Mouse (Mus musculus) liver, embryonic 11.5 days (tissue): Measurements from ENCODE around the gene Ggcx. TPM values are rescaled to one million over a fixed set of nuclear protein-coding genes. Genes with fewer than 3 reads are reported as not detected.
"Not testable (repeated sequence)": the region's sequence is repeated elsewhere in the genome, so short reads cannot be mapped to it uniquely, and the experiment has no call there.

Experiments used
- ATAC-seq: fragments of 200-750 bp; cut with Nextera tagmentation; replicated peaks from 2 replicates; pipeline ENCODE4 v1.8.0; 2017; ENCODE audit warnings: moderate number of reproducible peaks, mild to moderate bottlenecking, moderate TSS enrichment, moderate library complexity; ENCODE audit not compliant: low FRiP score
- DNase-seq: peaks from one replicate; pipeline ENCODE4 v3.0.0-alpha.2; 2017; ENCODE audit warnings: low spot score
- H3K27ac ChIP-seq: fragments of 300-500 bp; sonication (generic); 2 replicates; pipeline ENCODE4 v1.5.1; 2014; ENCODE audit warnings: mild to moderate bottlenecking, low read depth, low read length, control low read depth
- H3K27me3 ChIP-seq: fragments of 300-500 bp; sonication (generic); replicated peaks from 2 replicates; pipeline ENCODE4 v1.6.1; 2014; ENCODE audit warnings: low read length, mixed read lengths; ENCODE audit not compliant: control insufficient read depth, insufficient read depth
- H3K36me3 ChIP-seq: fragments of 300-500 bp; sonication (generic); 2 replicates; pipeline ENCODE4 v1.6.1; 2014; ENCODE audit warnings: mild to moderate bottlenecking, low read length, moderate library complexity, mixed read lengths; ENCODE audit not compliant: control insufficient read depth, insufficient read depth
- H3K4me1 ChIP-seq: fragments of 300-500 bp; sonication (generic); replicated peaks from 2 replicates; pipeline ENCODE4 v1.6.1; 2014; ENCODE audit warnings: low read length, mixed read lengths; ENCODE audit not compliant: control insufficient read depth, insufficient read depth
- H3K4me2 ChIP-seq: fragments of 300-500 bp; sonication (generic); 2 replicates; pipeline ENCODE4 v1.6.1; 2014; ENCODE audit warnings: mild to moderate bottlenecking, control low read depth, moderate library complexity
- H3K4me3 ChIP-seq: fragments of 300-500 bp; sonication (generic); 2 replicates; pipeline ENCODE4 v1.5.1; 2014; ENCODE audit warnings: low read depth, low read length, control low read depth
- H3K9ac ChIP-seq: fragments of 300-500 bp; sonication (generic); 2 replicates; pipeline ENCODE4 v1.6.1; 2014; ENCODE audit warnings: low read depth, low read length, control low read depth
- H3K9me3 ChIP-seq: fragments of 300-500 bp; sonication (generic); 2 replicates; pipeline ENCODE4 v1.6.1; 2016; ENCODE audit warnings: low read length, inconsistent platforms, mixed read lengths; ENCODE audit not compliant: control insufficient read depth
- WGBS: fragments of 180-500 bp; shearing (Covaris S2); extraction: QIAGEN DNeasy Blood & Tissue Kit; methylation state at CpG from one replicate; pipeline ENCODE4 v1.1.7; 2014; 5-methylcytosine and 5-hydroxymethylcytosine counted together
- polyA plus RNA-seq: library from polyadenylated mRNA; unstranded; fragments of >200 nt; fragmentation: Nextera tagmentation; extraction: Ambion mirVana; gene quantifications from 2 replicates; pipeline ENCODE4 v1.2.1, GENCODE M21; 2014

The Ggcx gene
- polyA plus RNA-seq, 1 experiment from 2014 or later: 26.9 TPM

DNA sequence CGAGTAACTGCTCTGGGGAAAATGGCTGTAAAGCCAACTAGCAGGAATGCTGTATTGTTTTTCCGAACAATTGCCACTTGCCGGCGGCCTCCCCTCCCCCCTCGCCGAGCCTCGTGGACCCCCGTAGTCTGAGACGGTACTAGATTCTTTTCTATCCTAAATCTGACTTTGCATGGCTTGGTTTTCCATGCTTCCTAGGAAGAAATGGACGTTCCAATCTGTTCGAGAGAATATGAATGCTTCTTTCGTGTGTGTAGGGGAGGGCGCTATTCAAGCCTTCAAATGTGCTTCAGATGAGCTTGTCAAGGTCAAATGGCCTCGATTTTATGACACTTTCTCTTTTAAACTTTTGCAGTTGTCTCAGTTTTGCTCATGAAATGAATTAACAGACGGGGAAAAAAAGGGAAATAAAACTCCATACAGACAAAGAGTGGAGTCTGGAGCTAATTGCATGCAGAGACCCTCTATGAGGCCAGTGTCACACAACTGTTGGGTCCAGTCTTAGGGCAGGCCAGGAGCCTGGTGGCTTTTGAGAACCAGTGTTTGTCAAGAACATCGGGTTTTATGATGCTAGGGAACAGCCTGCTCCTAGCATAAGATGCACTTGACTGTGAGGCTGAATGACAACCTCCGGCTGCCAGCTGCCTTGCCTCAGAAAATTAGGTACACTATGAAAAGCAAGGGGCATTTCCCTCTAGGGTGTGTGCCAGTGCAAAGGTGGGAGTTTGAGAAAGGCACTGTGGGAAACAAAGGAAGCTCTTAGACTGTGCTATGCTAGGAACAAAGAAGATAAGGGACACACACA, 26.3 kb downstream of the Ggcx start:
- 10% methylated on average over 17 of the region's 17 CpGs for WGBS
- peak overlapping the region; percentile 75 for H3K4me2 ChIP-seq
- peaks cover 8% of the 10 kb centered on the region for H3K4me1 ChIP-seq
- no peaks in the 10 kb centered on the region for H3K27me3 ChIP-seq
- H3K9me3 ChIP-seq: no peaks in the 10 kb centered on the region
- DNase-seq (peak; percentile 45), ATAC-seq (0 out of 2 replicates have a peak, but pooled peaks have one; percentile 29)
- H3K4me3 ChIP-seq: peak overlapping the region; percentile 96
- H3K36me3 ChIP-seq: peaks cover 17% of the 10 kb centered on the region
- H3K9ac ChIP-seq: peak overlapping the region; percentile 100
- peak overlapping the region; percentile 99 for H3K27ac ChIP-seq

DNA sequence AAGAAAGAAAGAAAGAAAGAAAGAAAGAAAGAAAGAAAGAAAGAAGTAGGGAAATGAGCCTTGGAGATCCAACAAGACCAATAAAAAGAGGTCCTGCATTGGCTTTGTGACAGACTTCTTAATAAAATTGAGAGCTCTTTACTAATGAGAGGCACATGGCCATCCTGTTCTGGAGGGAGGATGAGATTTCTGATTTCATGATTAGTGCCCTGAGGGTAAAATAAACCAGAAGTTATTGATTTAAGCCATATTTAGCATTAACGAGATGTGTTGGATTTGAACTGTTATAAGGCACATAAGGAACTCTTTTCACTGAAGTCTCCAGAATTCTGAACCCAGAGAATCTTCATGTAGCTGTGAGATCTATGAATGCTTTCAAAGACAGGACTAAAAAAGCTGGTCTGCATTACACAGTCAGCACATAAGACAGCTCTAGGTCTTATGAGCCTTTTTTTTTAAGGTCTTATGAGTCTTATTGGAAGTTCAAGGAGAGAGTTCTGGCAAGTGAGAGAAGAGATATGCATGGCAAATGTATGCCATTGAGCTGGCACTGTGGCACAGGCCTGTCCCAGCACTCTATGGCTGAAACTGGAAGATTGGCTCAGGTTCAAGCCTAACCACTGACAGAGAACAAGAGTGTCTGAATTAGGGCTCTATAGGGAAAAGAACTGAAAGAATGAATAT, 29.0 kb downstream of the Ggcx start:
- 73% methylated on average over 1 of the region's 1 CpGs for WGBS
- peaks cover 8% of the 10 kb centered on the region for H3K4me1 ChIP-seq
- no peak overlapping the region for H3K4me3 ChIP-seq
- H3K9me3 ChIP-seq: no peaks in the 10 kb centered on the region
- H3K4me2 ChIP-seq: no peak overlapping the region
- H3K27me3 ChIP-seq: no peaks in the 10 kb centered on the region
- DNase-seq (no peak), ATAC-seq (no peak)
- no peaks in the 10 kb centered on the region for H3K36me3 ChIP-seq
- H3K27ac ChIP-seq: no peak overlapping the region
- no peak overlapping the region for H3K9ac ChIP-seq

DNA sequence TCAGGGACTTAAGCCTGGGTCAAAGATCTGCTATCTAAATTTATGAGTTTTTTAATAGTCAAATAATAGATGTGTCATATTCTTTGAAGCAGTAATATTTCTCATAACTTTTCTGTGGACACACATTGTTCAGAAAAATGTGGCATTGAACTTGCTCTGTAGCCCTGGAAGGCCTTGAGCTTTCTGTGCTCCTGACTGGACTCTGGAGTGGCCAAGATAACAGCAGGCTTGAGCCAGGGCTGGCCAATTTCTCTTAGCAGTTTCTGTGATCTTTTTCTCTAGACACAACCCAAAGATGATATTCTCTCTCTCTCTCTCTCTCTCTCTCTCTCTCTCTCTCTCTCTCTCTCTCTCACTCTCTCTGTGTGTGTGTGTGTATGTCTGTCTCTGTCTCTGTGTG, 30.9 kb downstream of the Ggcx start:
- no peak for DNase-seq
- Histone ChIP-seq H3K27ac (no peak overlapping the region), H3K27me3 (no peaks in the 10 kb centered on the region), H3K36me3 (no peaks in the 10 kb centered on the region), H3K4me3 (no peak overlapping the region), H3K4me2 (no peak overlapping the region), H3K9me3 (no peaks in the 10 kb centered on the region), H3K9ac (no peak overlapping the region), H3K4me1 (peaks cover 10% of the 10 kb centered on the region)
- no peak for ATAC-seq

DNA sequence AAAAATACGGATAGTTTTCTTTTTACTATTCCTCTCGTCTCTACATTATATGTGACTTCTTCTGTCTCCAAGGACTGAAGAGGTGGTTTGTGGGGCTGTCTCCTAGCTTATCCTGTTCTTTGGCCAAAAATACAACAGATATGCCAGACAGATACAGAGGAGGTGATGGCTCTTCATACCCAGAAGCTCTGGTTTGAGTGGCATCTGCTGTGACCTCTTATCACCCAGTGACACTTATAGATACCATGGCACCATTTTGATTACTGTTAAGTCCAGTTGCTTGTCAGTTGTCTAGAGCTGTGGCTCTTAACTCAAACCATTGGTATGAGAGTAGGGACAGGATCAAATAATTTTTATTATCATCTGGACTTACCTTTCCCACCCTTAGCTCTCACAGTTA, 33.4 kb downstream of the Ggcx start:
- Histone ChIP-seq H3K4me2 (no peak overlapping the region), H3K27ac (no peak overlapping the region), H3K9me3 (no peaks in the 10 kb centered on the region), H3K4me1 (peaks cover 4% of the 10 kb centered on the region; the same call in 1 of the 2 replicates), H3K4me3 (no peak overlapping the region), H3K9ac (no peak overlapping the region), H3K36me3 (no peaks in the 10 kb centered on the region), H3K27me3 (no peaks in the 10 kb centered on the region)
- DNase-seq (no peak), ATAC-seq (no peak)
- WGBS: 75% methylated on average over 2 of the region's 2 CpGs

DNA sequence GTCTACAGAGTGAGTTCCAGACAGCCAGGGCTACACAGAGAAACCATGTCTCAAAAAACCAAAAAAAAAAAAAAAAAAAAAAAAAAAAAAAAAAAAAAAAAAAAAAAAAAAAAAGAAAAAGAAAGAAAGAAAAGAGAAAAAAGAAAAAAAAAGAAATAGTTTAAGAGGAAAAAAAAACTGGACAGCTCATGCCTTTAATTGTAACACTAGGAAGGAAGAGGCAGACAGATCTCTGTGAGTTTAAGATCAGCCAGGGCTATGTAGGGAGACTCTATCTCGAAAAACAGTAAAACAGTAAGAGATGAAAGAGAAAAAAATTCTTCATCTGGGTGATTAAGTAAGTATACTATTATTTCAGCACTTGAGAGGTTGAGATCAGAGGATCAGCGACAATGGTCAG, 37.7 kb downstream of the Ggcx start:
- not testable (repeated sequence) for DNase-seq, ATAC-seq

DNA sequence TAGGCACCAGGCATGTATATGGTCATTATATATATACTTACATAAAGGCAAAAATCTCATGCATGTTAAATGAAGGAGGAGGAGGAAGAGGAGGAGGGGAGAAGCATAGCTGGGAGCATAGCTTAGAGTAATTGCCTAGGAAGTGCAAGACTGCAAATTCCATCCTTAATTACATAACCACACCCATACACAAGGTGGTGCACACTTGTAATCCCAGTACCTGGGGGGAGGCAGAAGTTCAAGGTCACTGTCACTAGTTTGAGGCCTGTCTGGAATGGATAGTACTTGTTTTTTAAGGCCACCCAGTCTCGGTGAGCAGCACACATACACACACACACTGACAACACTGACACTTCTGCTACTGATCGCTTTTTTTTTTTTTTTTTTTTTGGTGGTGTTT, 38.2 kb downstream of the Ggcx start:
- no peaks in the 10 kb centered on the region for H3K9me3 ChIP-seq
- no peak overlapping the region for H3K4me2 ChIP-seq
- no peaks in the 10 kb centered on the region for H3K27me3 ChIP-seq
- DNase-seq: no peak
- no peaks in the 10 kb centered on the region for H3K36me3 ChIP-seq
- peaks cover 20% of the 10 kb centered on the region for H3K4me1 ChIP-seq
- WGBS: 73% methylated on average over 2 of the region's 2 CpGs
- H3K4me3 ChIP-seq: no peak overlapping the region
- no peak overlapping the region for H3K9ac ChIP-seq
- no peak for ATAC-seq
- H3K27ac ChIP-seq: no peak overlapping the region

More for the DNA sequence above, 37.7 kb downstream of the Ggcx start:
- WGBS: 79% methylated on average over 2 of the region's 2 CpGs
- peaks cover 19% of the 10 kb centered on the region for H3K4me1 ChIP-seq
- not testable (repeated sequence) for H3K4me3 ChIP-seq, H3K9ac ChIP-seq, H3K9me3 ChIP-seq, H3K4me2 ChIP-seq, H3K27ac ChIP-seq, H3K36me3 ChIP-seq, H3K27me3 ChIP-seq

DNA sequence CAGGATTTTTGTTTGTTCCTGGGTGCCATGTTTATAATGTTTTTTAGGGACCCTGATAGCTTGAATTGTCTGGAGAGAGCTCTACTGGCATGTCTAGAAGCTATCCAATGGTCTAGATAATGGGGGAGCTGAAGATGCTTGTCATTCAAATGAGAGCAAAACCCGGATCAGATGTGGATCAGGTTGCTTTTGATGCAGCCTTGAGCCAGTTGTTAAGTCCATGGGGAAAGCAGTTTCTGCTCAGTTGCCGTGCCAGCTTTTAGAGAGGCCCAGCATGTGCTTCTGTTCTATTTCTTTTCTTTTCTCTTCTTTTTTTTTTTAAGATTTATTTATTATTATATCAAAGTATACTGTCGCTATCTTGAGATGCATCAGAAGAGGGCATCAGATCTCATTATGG, 39.5 kb downstream of the Ggcx start:
- DNase-seq (no peak), ATAC-seq (no peak)
- Histone ChIP-seq H3K4me3 (no peak overlapping the region), H3K9me3 (no peaks in the 10 kb centered on the region), H3K4me1 (peaks cover 16% of the 10 kb centered on the region), H3K36me3 (no peaks in the 10 kb centered on the region), H3K4me2 (no peak overlapping the region), H3K27me3 (no peaks in the 10 kb centered on the region), H3K9ac (no peak overlapping the region), H3K27ac (no peak overlapping the region)
- 81% methylated on average over 3 of the region's 3 CpGs for WGBS

DNA sequence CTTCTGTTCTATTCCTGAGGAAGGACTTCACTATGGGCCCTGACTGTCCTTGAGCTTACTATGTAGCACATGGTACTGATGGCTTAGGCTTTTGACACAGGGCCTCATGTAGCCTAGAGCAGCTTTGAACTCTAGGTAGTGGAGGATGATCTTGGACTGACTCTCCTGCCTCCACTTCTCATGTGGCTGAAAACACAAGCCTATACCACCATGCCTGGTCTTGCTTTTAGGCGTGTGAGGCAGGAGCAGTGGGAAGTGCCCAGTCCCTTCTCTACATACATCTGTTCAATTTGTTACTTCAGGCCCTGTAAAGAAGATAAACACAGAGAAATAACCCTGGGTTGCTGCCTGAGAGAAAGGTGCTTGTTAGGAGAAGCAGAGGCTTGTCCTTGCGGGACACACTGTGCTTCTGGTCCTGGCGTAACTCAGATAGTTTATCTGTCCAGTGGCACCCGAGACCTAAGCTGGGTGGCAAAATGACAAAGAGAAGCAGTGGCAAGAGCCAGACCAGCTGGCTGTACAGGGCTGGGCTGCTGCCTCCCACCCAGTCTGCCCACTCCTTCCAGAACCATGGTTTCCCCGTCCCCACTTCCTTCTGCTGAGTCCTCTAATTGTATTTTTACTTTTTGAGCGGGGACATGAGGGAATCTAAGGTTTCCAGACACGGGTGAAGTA, 40.1 kb downstream of the Ggcx start:
- no peaks in the 10 kb centered on the region for H3K36me3 ChIP-seq
- ATAC-seq: peak; percentile 87
- peaks cover 17% of the 10 kb centered on the region for H3K4me1 ChIP-seq
- no peak overlapping the region for H3K9ac ChIP-seq
- H3K9me3 ChIP-seq: no peaks in the 10 kb centered on the region
- no peaks in the 10 kb centered on the region for H3K27me3 ChIP-seq
- peak overlapping the region; percentile 37 for H3K27ac ChIP-seq
- H3K4me2 ChIP-seq: no peak overlapping the region
- DNase-seq: no peak
- H3K4me3 ChIP-seq: no peak overlapping the region
- WGBS: 43% methylated on average over 7 of the region's 7 CpGs
